Mouse (Mus musculus) hindbrain, embryonic 12.5 days (tissue): Measurements from ENCODE around the gene Epha6. TPM values are rescaled to one million over a fixed set of nuclear protein-coding genes. Genes with fewer than 3 reads are reported as not detected.

Source experiments
- ATAC-seq: fragments of 200-750 bp; cut with Nextera tagmentation; 2 replicates; pipeline ENCODE4 v1.8.0; 2017; ENCODE audit warnings: moderate TSS enrichment; ENCODE audit not compliant: low FRiP score
- H3K27ac ChIP-seq: fragments of 300-500 bp; sonication (generic); 2 replicates; pipeline ENCODE4 v1.5.1; 2016; ENCODE audit warnings: mild to moderate bottlenecking
- H3K27me3 ChIP-seq: fragments of 300-500 bp; sonication (generic); 2 replicates; pipeline ENCODE4 v1.6.1; 2016; ENCODE audit warnings: mild to moderate bottlenecking
- H3K36me3 ChIP-seq: fragments of 300-500 bp; sonication (generic); 2 replicates; pipeline ENCODE4 v1.6.1; 2016; ENCODE audit warnings: mild to moderate bottlenecking
- H3K4me1 ChIP-seq: fragments of 300-500 bp; sonication (generic); 2 replicates; pipeline ENCODE4 v1.6.1; 2016
- H3K4me2 ChIP-seq: fragments of 300-500 bp; sonication (generic); replicated peaks from 2 replicates; pipeline ENCODE4 v1.6.1; 2016; ENCODE audit warnings: mild to moderate bottlenecking
- H3K4me3 ChIP-seq: fragments of 300-500 bp; sonication (generic); 2 replicates; pipeline ENCODE4 v1.5.1; 2016; ENCODE audit warnings: mild to moderate bottlenecking
- H3K9ac ChIP-seq: fragments of 300-500 bp; sonication (generic); 2 replicates; pipeline ENCODE4 v1.6.1; 2016; ENCODE audit warnings: mild to moderate bottlenecking, moderate library complexity
- H3K9me3 ChIP-seq: fragments of 300-500 bp; sonication (generic); replicated peaks from 2 replicates; pipeline ENCODE4 v1.6.1; 2016; ENCODE audit warnings: mild to moderate bottlenecking
- WGBS: fragments of 180-500 bp; shearing (Covaris S2); methylation state at CpG from one replicate; pipeline ENCODE4 v1.1.7; 2016; 5-methylcytosine and 5-hydroxymethylcytosine counted together
- polyA plus RNA-seq: library from polyadenylated mRNA; unstranded; fragments of >200 nt; fragmentation: Nextera tagmentation; extraction: Ambion mirVana; gene quantifications from 2 replicates; pipeline ENCODE4 v1.2.1, GENCODE M21; 2016

Epha6 gene
- polyA plus RNA-seq, 1 experiment from 2014 or later = 4.2 TPM

- Histone ChIP-seq H3K4me1 (no peaks in the 10 kb centered on the region), H3K4me3 (no peak overlapping the region), H3K36me3 (no peaks in the 10 kb centered on the region), H3K27me3 (no peaks in the 10 kb centered on the region), H3K27ac (no peak overlapping the region), H3K9me3 (no peaks in the 10 kb centered on the region), H3K9ac (no peak overlapping the region), H3K4me2 (no peak overlapping the region)
- no peak for ATAC-seq
- 85% methylated on average over 10 of the region's 10 CpGs for WGBS
Measured at GRCm38 (mm10) chr16:60070457-60071112, 534.7 kb downstream of the Epha6 start.

GRCm38 (mm10) chr16:60043809-60044208 lies 561.5 kb downstream of the Epha6 start:
- no peak for ATAC-seq
- Histone ChIP-seq H3K9ac (no peak overlapping the region), H3K4me2 (no peak overlapping the region), H3K36me3 (no peaks in the 10 kb centered on the region), H3K4me1 (no peaks in the 10 kb centered on the region), H3K27me3 (no peaks in the 10 kb centered on the region), H3K4me3 (no peak overlapping the region), H3K27ac (no peak overlapping the region), H3K9me3 (no peaks in the 10 kb centered on the region)
- WGBS = 80% methylated on average over 1 of the region's 1 CpGs

GRCm38 (mm10) chr16:60028381-60028780 lies 577.0 kb downstream of the Epha6 start:
- no peak for ATAC-seq
- 68% methylated on average over 1 of the region's 1 CpGs for WGBS
- no peak overlapping the region for H3K27ac ChIP-seq
- H3K9ac ChIP-seq = no peak overlapping the region
- H3K4me2 ChIP-seq = no peak overlapping the region
- H3K27me3 ChIP-seq = no peaks in the 10 kb centered on the region
- no peaks in the 10 kb centered on the region for H3K36me3 ChIP-seq
- no peaks in the 10 kb centered on the region for H3K4me1 ChIP-seq
- no peak overlapping the region for H3K4me3 ChIP-seq
- H3K9me3 ChIP-seq = no peaks in the 10 kb centered on the region

- Histone ChIP-seq H3K27ac (no peak overlapping the region), H3K9ac (no peak overlapping the region), H3K4me2 (no peak overlapping the region), H3K27me3 (no peaks in the 10 kb centered on the region), H3K4me3 (no peak overlapping the region), H3K36me3 (no peaks in the 10 kb centered on the region), H3K4me1 (no peaks in the 10 kb centered on the region), H3K9me3 (no peaks in the 10 kb centered on the region)
- 67% methylated on average over 2 of the region's 2 CpGs for whole genome bisulfite sequencing
- no peak for ATAC-seq
Measured at GRCm38 (mm10) chr16:60006857-60007568, 598.3 kb downstream of the Epha6 start.

- Histone ChIP-seq H3K9ac (no peak overlapping the region), H3K4me1 (no peaks in the 10 kb centered on the region), H3K4me2 (no peak overlapping the region), H3K9me3 (no peaks in the 10 kb centered on the region), H3K4me3 (no peak overlapping the region), H3K27ac (no peak overlapping the region), H3K36me3 (no peaks in the 10 kb centered on the region), H3K27me3 (no peaks in the 10 kb centered on the region)
- no peak for ATAC-seq
- 65% methylated on average over 4 of the region's 4 CpGs for WGBS
Measured at GRCm38 (mm10) chr16:59969816-59970215, 635.5 kb downstream of the Epha6 start.

GRCm38 (mm10) chr16:59955731-59956130 lies 649.6 kb downstream of the Epha6 start:
- no peak overlapping the region for H3K9ac ChIP-seq
- 85% methylated on average over 2 of the region's 2 CpGs for WGBS
- H3K27me3 ChIP-seq = no peaks in the 10 kb centered on the region
- no peak for ATAC-seq
- no peaks in the 10 kb centered on the region for H3K4me1 ChIP-seq
- H3K9me3 ChIP-seq = no peaks in the 10 kb centered on the region
- H3K27ac ChIP-seq = no peak overlapping the region
- no peak overlapping the region for H3K4me2 ChIP-seq
- no peaks in the 10 kb centered on the region for H3K36me3 ChIP-seq
- no peak overlapping the region for H3K4me3 ChIP-seq

- no peaks in the 10 kb centered on the region for H3K27me3 ChIP-seq
- H3K4me1 ChIP-seq = no peaks in the 10 kb centered on the region
- H3K9ac ChIP-seq = no peak overlapping the region
- ATAC-seq = no peak
- no peaks in the 10 kb centered on the region for H3K36me3 ChIP-seq
- no peak overlapping the region for H3K4me3 ChIP-seq
- 88% methylated on average over 4 of the region's 4 CpGs for WGBS
- no peak overlapping the region for H3K27ac ChIP-seq
- H3K4me2 ChIP-seq = no peak overlapping the region
- H3K9me3 ChIP-seq = no peaks in the 10 kb centered on the region
Measured at GRCm38 (mm10) chr16:59923696-59924095, 681.6 kb downstream of the Epha6 start.

GRCm38 (mm10) chr16:59880073-59880472 lies 725.3 kb downstream of the Epha6 start:
- no peak overlapping the region for H3K27ac ChIP-seq
- no peak overlapping the region for H3K4me3 ChIP-seq
- no peak overlapping the region for H3K9ac ChIP-seq
- H3K4me1 ChIP-seq = no peaks in the 10 kb centered on the region
- 92% methylated on average over 13 of the region's 13 CpGs for WGBS
- no peak for ATAC-seq
- H3K4me2 ChIP-seq = no peak overlapping the region
- H3K36me3 ChIP-seq = no peaks in the 10 kb centered on the region
- H3K9me3 ChIP-seq = no peaks in the 10 kb centered on the region
- H3K27me3 ChIP-seq = no peaks in the 10 kb centered on the region

- Histone ChIP-seq H3K27me3 (no peaks in the 10 kb centered on the region), H3K4me3 (no peak overlapping the region), H3K9ac (no peak overlapping the region), H3K4me1 (no peaks in the 10 kb centered on the region), H3K27ac (no peak overlapping the region), H3K4me2 (no peak overlapping the region), H3K36me3 (no peaks in the 10 kb centered on the region), H3K9me3 (no peaks in the 10 kb centered on the region)
- ATAC-seq = no peak
- 93% methylated on average over 3 of the region's 3 CpGs for WGBS
Measured at GRCm38 (mm10) chr16:59871792-59872191, 733.5 kb downstream of the Epha6 start.

GRCm38 (mm10) chr16:59854160-59854717 lies 751.1 kb downstream of the Epha6 start:
- Histone ChIP-seq H3K4me2 (no peak overlapping the region), H3K9ac (no peak overlapping the region), H3K36me3 (no peaks in the 10 kb centered on the region), H3K4me3 (no peak overlapping the region), H3K9me3 (no peaks in the 10 kb centered on the region), H3K4me1 (peaks cover 4% of the 10 kb centered on the region), H3K27me3 (no peaks in the 10 kb centered on the region), H3K27ac (no peak overlapping the region)
- peak; percentile 76 for ATAC-seq
- WGBS = 63% methylated on average over 7 of the region's 7 CpGs

GRCm38 (mm10) chr16:59852689-59853088 lies 752.6 kb downstream of the Epha6 start:
- Histone ChIP-seq H3K9me3 (no peaks in the 10 kb centered on the region), H3K4me1 (peaks cover 4% of the 10 kb centered on the region), H3K9ac (no peak overlapping the region), H3K27ac (no peak overlapping the region), H3K36me3 (no peaks in the 10 kb centered on the region), H3K4me2 (no peak overlapping the region), H3K4me3 (no peak overlapping the region), H3K27me3 (no peaks in the 10 kb centered on the region)
- 8% methylated on average over 2 of the region's 2 CpGs for whole genome bisulfite sequencing
- no peak for ATAC-seq

GRCm38 (mm10) chr16:59846574-59846973 lies 758.8 kb downstream of the Epha6 start:
- H3K4me3 ChIP-seq = no peak overlapping the region
- no peaks in the 10 kb centered on the region for H3K27me3 ChIP-seq
- no peaks in the 10 kb centered on the region for H3K9me3 ChIP-seq
- H3K27ac ChIP-seq = no peak overlapping the region
- WGBS = 7% methylated on average over 3 of the region's 3 CpGs
- no peaks in the 10 kb centered on the region for H3K36me3 ChIP-seq
- no peak overlapping the region for H3K9ac ChIP-seq
- no peak overlapping the region for H3K4me2 ChIP-seq
- 0 out of 2 replicates have a peak, but pooled peaks have one; percentile 48 for ATAC-seq
- H3K4me1 ChIP-seq = no peaks in the 10 kb centered on the region

- ATAC-seq = no peak
- no peaks in the 10 kb centered on the region for H3K4me1 ChIP-seq
- WGBS = 76% methylated on average over 4 of the region's 4 CpGs
- no peak overlapping the region for H3K9ac ChIP-seq
- H3K27ac ChIP-seq = no peak overlapping the region
- H3K27me3 ChIP-seq = no peaks in the 10 kb centered on the region
- no peak overlapping the region for H3K4me3 ChIP-seq
- no peak overlapping the region for H3K4me2 ChIP-seq
- H3K36me3 ChIP-seq = no peaks in the 10 kb centered on the region
- no peaks in the 10 kb centered on the region; the same call in 1 of the 2 replicates for H3K9me3 ChIP-seq
Measured at GRCm38 (mm10) chr16:59836778-59837177, 768.6 kb downstream of the Epha6 start.
